Mouse (Mus musculus): Measurements from ENCODE around the gene Id2.

- TF ChIP-seq HCFC1 (IDR thresholded peaks at IDR 0.05; ENCODE audit: borderline replicate concordance, insufficient read depth, low read length) (no peak), MAFK (IDR thresholded peaks at IDR 0.05; ENCODE audit: insufficient read depth, low read depth, low read length) (no peak), ZNF384 (IDR thresholded peaks at IDR 0.05; ENCODE audit: low read depth, low read length) (no peak), CHD2 (IDR thresholded peaks at IDR 0.05; ENCODE audit: low read depth, low read length) (no peak), ZC3H11A (IDR thresholded peaks at IDR 0.05; ENCODE audit: borderline replicate concordance, low read depth, low read length) (no peak)
These were observed 21.0 kb upstream of the Id2 start for GRCm38 (mm10) chr12:25117856-25118511.
